8 mouse cellular contexts compared by ENCODE assay signal in genomic region chr7:29983690-29984380, GRCm38 (mm10). TPM values are rescaled to one million over a fixed set of nuclear protein-coding genes. Genes with fewer than 3 reads are reported as not detected.
DNase-seq lines count a peak whose midpoint lies in the region; ATAC-seq and TF ChIP-seq lines count a peak whose summit lies in the region.

Gene Zfp568 (plus strand): TSS chr7:29983955.

- TF ChIP-seq EP300 in MEL (IDR thresholded peaks at IDR 0.05; ENCODE audit: low read depth in 1 of 2, low read length in 2 of 2), result no peak

- under 1% methylated on average over 61 of the region's 62 CpGs for WGBS in cerebellum, adult 2 months
- WGBS in lung, embryonic 16.5 days, result under 1% methylated on average over 62 of the region's 62 CpGs

- TF ChIP-seq RAD21 in MEL (IDR thresholded peaks at IDR 0.05; ENCODE audit: low read depth, low read length), result no peak

- DNase-seq in MEL (ENCODE audit: low read depth, low spot score), result peak; percentile 91
- DNase-seq in cerebellum, adult 2 months, result peak; percentile 94
- peak; percentile 94 for DNase-seq in forelimb bud, embryonic 11.5 days (ENCODE audit: low read depth, low spot score)
- DNase-seq in layer of hippocampus, adult 9-10 months (ENCODE audit: low spot score), result peak; percentile 80
- DNase-seq in ovary, postnatal 10 days (ENCODE audit: low spot score), result peak; percentile 84
- DNase-seq in thymus, postnatal 10 days (ENCODE audit: low spot score in 2 of 2), result peak; percentile 64 to 77

- no peaks in the 10 kb centered on the region for H3K27me3 ChIP-seq in MEL (ENCODE audit: control insufficient read depth in 1 of 2, insufficient read depth in 2 of 2, low read length in 2 of 2)
- H3K27me3 ChIP-seq in cerebellum, adult 2 months (ENCODE audit: control insufficient read depth, insufficient read depth, low read length), result no peaks in the 10 kb centered on the region
- no peaks in the 10 kb centered on the region for H3K27me3 ChIP-seq in lung, embryonic 16.5 days (ENCODE audit: control insufficient read depth, insufficient read depth, low read depth, low read length)

- H3K27ac ChIP-seq in MEL (ENCODE audit: control insufficient read depth, low read depth, low read length), result peak within 1 kb of the TSS; percentile 68
- peak within 1 kb of the TSS; percentile 52 for H3K27ac ChIP-seq in cerebellum, adult 2 months (ENCODE audit: insufficient read depth, low read length)
- H3K27ac ChIP-seq in lung, embryonic 16.5 days (ENCODE audit: low read length), result peak within 1 kb of the TSS; percentile 97

- TF ChIP-seq POLR2A in MEL (IDR thresholded peaks at IDR 0.05; ENCODE audit: control insufficient read depth in 1 of 2, insufficient read depth in 1 of 2, low read depth in 1 of 2, low read length in 2 of 2, poor library complexity in 1 of 2), result peak; percentile 80 to 98
- TF ChIP-seq POLR2A in cerebellum, adult 2 months (IDR thresholded peaks at IDR 0.05; ENCODE audit: borderline replicate concordance, insufficient read depth, low read length), result peak; percentile 97

- H3K79me2 ChIP-seq in MEL (ENCODE audit: control insufficient read depth, insufficient read depth, low read length, poor library complexity), result peaks cover 8% of the 10 kb centered on the region

- peaks cover 1 to 13% of the 10 kb centered on the region in 2 experiments; a peak in 3 of 4 replicates for H3K36me3 ChIP-seq in MEL (ENCODE audit: control insufficient read depth in 1 of 2, insufficient read depth in 2 of 2, low read length in 2 of 2)
- peaks cover 21% of the 10 kb centered on the region for H3K36me3 ChIP-seq in lung, embryonic 16.5 days (ENCODE audit: control insufficient read depth, insufficient read depth, low read length)

- TF ChIP-seq CTCF in MEL (IDR thresholded peaks at IDR 0.05 in 2 of 3, conservative IDR thresholded peaks at IDR 0.05 in 1 of 3; ENCODE audit: control insufficient read depth in 1 of 3, insufficient read depth in 1 of 3, low read depth in 2 of 3, low read length in 3 of 3, poor library complexity in 1 of 3, severe bottlenecking in 1 of 3), result peak in 2 of 3 experiments; percentile 51 to 66; a peak in 5 of 6 replicates
- peak; percentile 21; the same call in 1 of the 2 replicates for TF ChIP-seq CTCF in cerebellum, adult 2 months (IDR thresholded peaks at IDR 0.05; ENCODE audit: borderline replicate concordance, insufficient read depth, low read depth, low read length)

- peak; percentile 94 to 98 for ATAC-seq in hematopoietic stem cell, adult 5-6 weeks (replicated peaks in 1 of 2; ENCODE audit: insufficient read depth in 1 of 2, low FRiP score in 2 of 2, low TSS enrichment in 1 of 2, low read depth in 1 of 2, poor library complexity in 2 of 2, severe bottlenecking in 2 of 2)
- peak; percentile 95 for ATAC-seq in lung, embryonic 16.5 days (ENCODE audit: low read depth)

- peak within 1 kb of the TSS; percentile 85 to 90 for H3K4me3 ChIP-seq in MEL (ENCODE audit: control insufficient read depth in 1 of 2, insufficient read depth in 1 of 2, low read depth in 2 of 2, low read length in 2 of 2)
- H3K4me3 ChIP-seq in cerebellum, adult 2 months (replicated peaks; ENCODE audit: insufficient read depth, low read depth, low read length), result peak within 1 kb of the TSS; percentile 88
- H3K4me3 ChIP-seq in lung, embryonic 16.5 days (ENCODE audit: low read length), result peak within 1 kb of the TSS; percentile 92

- H3K9me3 ChIP-seq in MEL (replicated peaks; ENCODE audit: insufficient read depth, low read length), result no peaks in the 10 kb centered on the region
- no peaks in the 10 kb centered on the region; the same call in 1 of the 2 replicates for H3K9me3 ChIP-seq in lung, embryonic 16.5 days (ENCODE audit: control insufficient read depth, low read length)

- peak within 1 kb of the TSS; percentile 72 for H3K4me2 ChIP-seq in lung, embryonic 16.5 days (ENCODE audit: low read depth, low read length)

- H3K9ac ChIP-seq in MEL (ENCODE audit: control insufficient read depth, low read depth, low read length, poor library complexity, severe bottlenecking), result peak within 1 kb of the TSS; percentile 83
- peak within 1 kb of the TSS; percentile 91 for H3K9ac ChIP-seq in lung, embryonic 16.5 days (ENCODE audit: low read length)

- peaks cover 6 to 11% of the 10 kb centered on the region in 2 experiments; a peak in 3 of 4 replicates for H3K4me1 ChIP-seq in MEL (ENCODE audit: control insufficient read depth in 1 of 2, insufficient read depth in 2 of 2, low read length in 2 of 2)
- H3K4me1 ChIP-seq in cerebellum, adult 2 months (ENCODE audit: control insufficient read depth, insufficient read depth, low read length), result no peaks in the 10 kb centered on the region
- peaks cover 15% of the 10 kb centered on the region for H3K4me1 ChIP-seq in lung, embryonic 16.5 days (replicated peaks; ENCODE audit: control insufficient read depth, insufficient read depth, low read length)

TF ChIP-seq in MEL, 35 proteins besides CTCF, POLR2A, EP300 and RAD21:
- TF ChIP-seq NRF1 (IDR thresholded peaks at IDR 0.05; ENCODE audit: insufficient read depth, low read depth, low read length, poor library complexity, severe bottlenecking) (0 out of 2 replicates have a peak, but pooled peaks have one; percentile 19), ELF1 (IDR thresholded peaks at IDR 0.05; ENCODE audit: low read depth, low read length) (peak; percentile 69; the same call in 1 of the 2 replicates), CHD1 (IDR thresholded peaks at IDR 0.05; ENCODE audit: low read depth, low read length) (no peak), MEF2A (IDR thresholded peaks at IDR 0.05; ENCODE audit: extremely low read depth, insufficient replicate concordance, low read depth, low read length, poor library complexity, severe bottlenecking) (no peak), ZNF384 (IDR thresholded peaks at IDR 0.05; ENCODE audit: low read depth, low read length) (no peak), SIN3A (IDR thresholded peaks at IDR 0.05; ENCODE audit: low read length) (peak; percentile 55; the same call in 1 of the 2 replicates), MYB (IDR thresholded peaks at IDR 0.05; ENCODE audit: low read depth, low read length) (peak; percentile 5; the same call in 1 of the 2 replicates), NELFE (IDR thresholded peaks at IDR 0.05; ENCODE audit: low read depth, low read length) (peak; percentile 76), E2F4 (IDR thresholded peaks at IDR 0.05; ENCODE audit: borderline replicate concordance, low read depth, low read length) (no peak), CHD2 (IDR thresholded peaks at IDR 0.05; ENCODE audit: low read length) (peak; percentile 13; the same call in 1 of the 2 replicates), TCF12 (IDR thresholded peaks at IDR 0.05; ENCODE audit: low read depth, low read length) (0 out of 2 replicates have a peak, but pooled peaks have one; percentile 12), MYC (IDR thresholded peaks at IDR 0.05; ENCODE audit: low read depth, low read length) (no peak), ZMIZ1 (IDR thresholded peaks at IDR 0.05; ENCODE audit: low read depth, low read length) (peak; percentile 52; the same call in 1 of the 2 replicates), KAT2A (conservative IDR thresholded peaks at IDR 0.05; ENCODE audit: low read depth, low read length) (peak; percentile 67), SMC3 (IDR thresholded peaks at IDR 0.05; ENCODE audit: low read depth, low read length) (no peak), HCFC1 (IDR thresholded peaks at IDR 0.05; ENCODE audit: low read depth, low read length) (peak; percentile 92), ETS1 (IDR thresholded peaks at IDR 0.05; ENCODE audit: low read depth, low read length) (peak; percentile 19; the same call in 1 of the 2 replicates), USF1 (IDR thresholded peaks at IDR 0.05; ENCODE audit: low read depth, low read length) (no peak)

RNA-seq across cellular contexts. Expression of gene Zfp568, which starts in this region (rescaled TPM):
- 12.5 and 14.3 TPM in 2 replicates for total RNA-seq in MEL (2012; rRNA removed)
- 100 to 1,000 TPM in 1 of 2 experiments, 10 to 100 TPM in 1; 15.4 to 141 TPM for polyA plus RNA-seq in MEL (2012; ENCODE audit: insufficient read depth in 1 of 2, insufficient read length in 2 of 2, low read depth in 1 of 2, low replicate concordance in 2 of 2, missing spikeins in 1 of 2)
- 3.3 and 4.2 TPM in 2 replicates for polyA plus RNA-seq in cerebellum, adult 2 months (2012; rRNA removed)
- 21.7 and 23.1 TPM in 2 replicates for total RNA-seq in hematopoietic stem cell, adult 5-6 weeks (2017)
- 12.3 and 13.8 TPM in 2 replicates for polyA plus RNA-seq in lung, embryonic 16.5 days (2015; fragmentation: Nextera tagmentation; extraction: Ambion mirVana)

Comparison
In these comparisons a context has a peak if more than half of its experiments do, and no peak if none do; other contexts are left out.
1. Peak in every context shown above with its lines: DNase-seq, ATAC-seq, H3K4me3 ChIP-seq and H3K27ac ChIP-seq.